Mouse (Mus musculus) erythroblast, embryonic 14.5 days (primary cell): Measurements from ENCODE around the gene Zfp719. TPM values are rescaled to one million over a fixed set of nuclear protein-coding genes. Genes with fewer than 3 reads are reported as not detected.

Source experiments
- H3K27me3 ChIP-seq: 2 replicates; pipeline ENCODE4 v1.6.1; 2012; ENCODE audit warnings: inconsistent platforms; ENCODE audit not compliant: control insufficient read depth
- H3K36me3 ChIP-seq: 2 replicates; pipeline ENCODE4 v1.6.1; 2012; ENCODE audit warnings: mild to moderate bottlenecking, inconsistent platforms; ENCODE audit not compliant: control insufficient read depth
- H3K4me1 ChIP-seq: 2 replicates; pipeline ENCODE4 v1.6.1; 2012; ENCODE audit warnings: inconsistent platforms; ENCODE audit not compliant: control insufficient read depth
- H3K4me3 ChIP-seq: replicated peaks from 2 replicates; pipeline ENCODE3; 2012; ENCODE audit warnings: moderate library complexity, mild to moderate bottlenecking, inconsistent platforms
- H3K9me3 ChIP-seq: 2 replicates; pipeline ENCODE4 v1.6.1; 2012; ENCODE audit warnings: low read length, inconsistent platforms, mixed read lengths; ENCODE audit not compliant: control insufficient read depth
- GATA1 ChIP-seq: IDR thresholded peaks from 2 replicates; pipeline ENCODE4 v1.6.1; 2012; ENCODE audit warnings: low read length, inconsistent platforms, mixed read lengths
- TAL1 ChIP-seq: IDR thresholded peaks from 3 replicates; pipeline ENCODE4 v1.6.1; 2012; ENCODE audit warnings: low read length, inconsistent platforms, mixed read lengths
- polyA plus RNA-seq: library from polyadenylated mRNA; stranded (reverse); fragments of >175 nt; gene quantifications from 2 replicates; pipeline ENCODE4 v1.2.3, GENCODE M21; 2012

The Zfp719 gene
- polyA plus RNA-seq, 1 experiment = not detected

DNA sequence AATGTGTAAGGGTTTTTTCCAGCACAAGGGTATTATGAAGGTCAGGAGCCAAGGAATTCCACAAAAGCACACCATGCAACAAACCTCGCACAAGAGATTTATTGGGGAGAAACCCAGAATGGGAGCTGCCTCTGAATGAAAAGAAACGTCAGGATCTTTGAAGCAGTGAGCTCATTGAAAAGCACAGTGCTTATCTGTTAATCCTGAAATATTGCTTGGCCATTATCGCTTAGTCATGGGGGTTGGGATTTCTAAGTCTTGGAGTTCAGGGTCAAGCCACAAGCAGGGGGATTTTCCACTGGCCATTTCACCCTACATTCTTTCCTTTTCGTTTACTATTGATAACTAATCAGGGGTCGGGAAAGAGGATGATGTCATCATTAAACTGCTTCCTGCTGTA is 22.5 kb downstream of the Zfp719 start:
- TF ChIP-seq GATA1 = no peak
- TF ChIP-seq TAL1 = no peak
- H3K4me1 ChIP-seq = no peaks in the 10 kb centered on the region
- H3K27me3 ChIP-seq = no peaks in the 10 kb centered on the region; the same call in 1 of the 2 replicates
- H3K4me3 ChIP-seq = no peak overlapping the region
- no peaks in the 10 kb centered on the region for H3K36me3 ChIP-seq
- no peaks in the 10 kb centered on the region for H3K9me3 ChIP-seq

DNA sequence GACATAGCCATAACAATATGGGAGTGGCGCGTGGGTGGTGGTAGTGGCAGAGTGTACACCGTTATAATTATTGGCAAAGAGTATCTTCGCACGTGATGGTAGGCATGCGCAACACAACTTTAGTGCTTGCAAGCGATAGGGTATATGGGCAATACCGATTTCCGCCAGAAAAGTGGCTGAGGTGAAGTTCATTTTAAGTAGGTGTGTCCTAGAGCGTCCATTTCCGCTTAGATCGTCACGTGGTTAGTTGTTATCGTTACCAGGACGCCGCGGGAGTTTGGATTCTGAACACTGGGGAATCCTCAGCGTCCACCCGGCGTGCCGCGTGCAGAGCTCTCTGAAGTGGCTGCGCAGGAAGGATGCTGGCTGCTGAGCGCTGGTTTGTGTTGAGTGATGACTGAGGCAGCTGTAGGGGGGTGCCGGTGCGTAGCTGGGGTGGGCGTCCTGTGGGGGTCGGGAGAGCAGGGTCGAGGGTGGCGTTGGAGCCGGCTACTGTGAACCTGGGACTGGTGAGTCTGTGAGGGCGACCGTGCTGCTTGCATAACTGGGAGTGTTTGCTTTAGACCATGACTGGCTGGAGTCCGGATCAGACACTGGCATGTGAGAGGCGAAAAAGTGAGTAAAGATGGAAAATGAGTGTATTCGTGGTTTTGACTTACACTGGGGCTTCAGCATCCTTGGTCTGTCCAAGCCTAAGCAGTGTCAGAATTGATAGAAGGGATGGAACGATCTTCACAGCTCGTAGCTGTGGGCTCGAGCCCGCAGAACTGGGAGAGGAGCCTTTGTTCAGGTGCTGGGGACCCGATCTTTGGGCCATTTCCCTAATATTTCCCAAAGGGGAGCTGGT is 27.7 kb downstream of the Zfp719 start, which contains the start of gene Zfp819:
TSS of gene Zfp819 (plus strand) at position 274 of the 847 bp plus-strand sequence.
- Histone ChIP-seq H3K9me3 (peaks cover 2% of the 10 kb centered on the region; the same call in 1 of the 2 replicates), H3K4me3 (no peak within 1 kb of the TSS), H3K36me3 (no peaks in the 10 kb centered on the region), H3K4me1 (no peaks in the 10 kb centered on the region), H3K27me3 (peaks cover 6% of the 10 kb centered on the region)
- TF ChIP-seq GATA1 = no peak
- TF ChIP-seq TAL1 = no peak

DNA sequence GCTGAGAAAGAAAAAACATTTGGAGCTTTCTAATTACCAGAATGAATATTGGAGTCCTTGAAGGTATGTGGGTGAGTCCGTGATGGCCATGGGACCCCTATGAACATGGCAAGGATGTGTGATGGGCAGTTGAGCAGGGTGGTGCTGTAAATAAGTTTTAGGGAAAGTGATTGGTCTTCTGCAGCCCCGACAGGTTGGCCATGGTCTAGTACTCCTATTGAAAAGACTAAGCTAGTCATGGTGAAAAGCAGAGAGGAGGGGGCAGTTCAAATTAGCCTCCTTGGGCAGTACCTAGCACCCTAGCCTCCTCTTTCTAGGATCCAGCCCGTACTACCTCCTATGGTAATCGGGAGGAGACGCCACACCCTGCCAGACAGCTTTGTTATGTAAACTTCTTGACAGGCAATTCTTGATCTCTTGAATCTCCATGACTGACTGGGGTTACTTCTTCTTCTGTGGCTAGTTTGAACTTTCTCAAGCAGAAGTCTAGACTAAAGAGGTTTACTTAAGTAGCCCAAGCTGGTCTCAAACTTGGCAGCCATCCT is 28.4 kb downstream of the Zfp719 start:
- Histone ChIP-seq H3K4me3 (no peak overlapping the region), H3K36me3 (no peaks in the 10 kb centered on the region), H3K27me3 (peaks cover 6% of the 10 kb centered on the region), H3K4me1 (no peaks in the 10 kb centered on the region), H3K9me3 (peaks cover 2% of the 10 kb centered on the region; the same call in 1 of the 2 replicates)
- TF ChIP-seq GATA1 = no peak
- TF ChIP-seq TAL1 = no peak

DNA sequence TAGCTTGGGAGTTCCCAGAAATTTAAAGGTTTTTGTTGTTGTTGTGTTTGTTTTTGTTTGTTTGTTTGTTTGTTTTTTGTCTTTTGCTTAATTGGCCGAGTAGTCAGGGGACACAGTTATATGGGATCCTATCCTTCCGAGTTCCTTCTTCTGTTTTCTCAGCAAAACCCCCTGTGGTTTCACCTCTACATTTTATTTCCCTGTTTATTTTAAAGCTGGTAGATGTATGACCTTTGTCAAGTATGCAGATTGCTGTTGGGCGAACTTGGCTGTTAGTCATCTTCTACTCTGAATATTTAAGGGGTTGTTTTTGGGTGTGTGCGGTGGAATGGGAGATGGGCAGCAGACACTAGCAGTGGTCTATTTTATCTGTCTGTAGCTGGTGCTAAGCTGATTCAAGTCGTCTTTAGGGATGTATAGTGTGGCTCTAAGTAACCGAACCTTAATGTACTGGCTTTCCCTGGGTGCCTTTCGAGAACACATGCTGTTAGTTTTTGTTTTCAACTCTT is 29.0 kb downstream of the Zfp719 start:
- TF ChIP-seq TAL1 (no peak), GATA1 (no peak)
- Histone ChIP-seq H3K4me1 (no peaks in the 10 kb centered on the region), H3K27me3 (peaks cover 6% of the 10 kb centered on the region)

DNA sequence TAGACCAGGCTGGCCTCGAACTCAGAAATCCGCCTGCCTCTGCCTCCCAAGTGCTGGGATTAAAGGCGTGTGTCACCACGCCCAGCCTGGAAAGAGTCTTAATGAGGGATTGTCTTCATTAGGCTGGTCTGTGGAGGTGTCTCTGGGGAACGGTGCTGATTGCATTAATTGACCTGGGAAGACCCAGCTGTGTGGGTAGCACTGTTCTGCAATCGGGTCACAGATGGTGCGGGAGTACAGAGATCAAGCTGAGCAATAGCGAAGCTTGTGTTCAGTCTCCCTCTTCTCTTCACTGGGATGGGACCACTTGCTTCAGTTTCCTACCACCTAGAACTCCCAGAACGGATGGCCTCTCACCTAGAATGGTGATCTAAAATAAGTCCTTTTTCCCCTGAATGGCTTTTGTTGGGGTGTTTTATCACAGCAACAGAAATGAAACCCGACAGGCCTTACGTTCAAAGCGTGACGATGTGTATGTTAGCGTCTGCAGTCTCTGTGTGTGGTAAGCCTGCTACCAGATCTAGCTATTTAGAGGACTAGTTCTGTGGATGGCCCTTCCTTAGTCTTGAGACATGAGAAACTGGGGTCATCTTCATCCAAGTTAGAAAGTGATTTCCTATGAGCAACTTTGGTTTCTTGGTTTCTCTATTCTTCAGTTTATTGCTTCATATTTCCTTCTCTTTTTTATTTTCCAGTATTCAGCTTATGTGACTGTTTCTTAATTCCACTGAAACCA is 34.6 kb downstream of the Zfp719 start:
- no peaks in the 10 kb centered on the region for H3K4me1 ChIP-seq
- H3K27me3 ChIP-seq = no peaks in the 10 kb centered on the region
- H3K36me3 ChIP-seq = no peaks in the 10 kb centered on the region
- H3K9me3 ChIP-seq = no peaks in the 10 kb centered on the region
- H3K4me3 ChIP-seq = no peak overlapping the region
- no peak for TF ChIP-seq TAL1
- TF ChIP-seq GATA1 = no peak

More for the DNA sequence above, 29.0 kb downstream of the Zfp719 start:
- Histone ChIP-seq H3K4me3 (no peak overlapping the region), H3K9me3 (peaks cover 2% of the 10 kb centered on the region; the same call in 1 of the 2 replicates), H3K36me3 (no peaks in the 10 kb centered on the region)

DNA sequence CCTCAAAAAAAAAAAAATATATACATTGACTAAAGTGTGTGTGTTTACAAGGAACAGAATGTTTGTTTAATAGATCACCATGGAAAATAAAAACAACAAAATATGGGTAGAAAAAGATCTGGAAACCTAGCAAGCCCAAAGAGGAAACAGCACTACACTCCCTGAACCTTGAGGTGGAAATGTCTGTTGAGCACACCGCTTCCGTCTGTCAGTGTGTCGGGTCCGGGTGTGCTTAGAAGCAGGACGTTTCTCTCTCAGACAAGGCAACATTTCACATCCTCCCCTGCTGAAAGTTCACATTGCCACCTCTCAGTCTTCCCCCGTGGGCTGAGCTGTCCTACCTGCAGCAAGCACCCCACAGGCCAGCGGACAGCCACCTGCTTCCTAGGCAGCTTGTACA is 43.5 kb downstream of the Zfp719 start:
- TF ChIP-seq GATA1 (no peak), TAL1 (no peak)
- Histone ChIP-seq H3K9me3 (no peaks in the 10 kb centered on the region), H3K36me3 (no peaks in the 10 kb centered on the region), H3K4me3 (no peak overlapping the region), H3K4me1 (no peaks in the 10 kb centered on the region), H3K27me3 (no peaks in the 10 kb centered on the region)

DNA sequence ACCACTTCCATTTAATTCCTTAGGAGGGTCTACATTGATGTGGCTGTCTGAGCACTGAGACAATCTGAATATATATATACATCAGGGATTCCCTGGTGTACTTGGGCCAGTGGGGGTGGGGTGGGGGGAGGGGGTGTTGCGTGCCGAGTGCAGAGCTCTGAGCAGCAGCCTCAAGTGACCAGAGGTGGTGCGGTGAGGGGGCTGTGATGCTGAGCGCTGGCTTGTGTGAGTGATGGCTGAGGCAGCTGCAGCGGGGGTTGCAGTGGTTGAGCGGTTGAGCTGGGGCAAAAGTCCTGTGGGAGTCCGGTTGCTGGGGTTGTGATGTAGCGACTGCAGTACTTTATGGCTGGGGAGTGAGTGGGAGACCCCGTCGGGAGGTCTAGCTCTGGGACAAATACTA is 44.4 kb downstream of the Zfp719 start:
- Histone ChIP-seq H3K27me3 (no peaks in the 10 kb centered on the region), H3K9me3 (no peaks in the 10 kb centered on the region), H3K4me3 (no peak overlapping the region), H3K4me1 (no peaks in the 10 kb centered on the region), H3K36me3 (no peaks in the 10 kb centered on the region)
- TF ChIP-seq TAL1 (no peak), GATA1 (no peak)

DNA sequence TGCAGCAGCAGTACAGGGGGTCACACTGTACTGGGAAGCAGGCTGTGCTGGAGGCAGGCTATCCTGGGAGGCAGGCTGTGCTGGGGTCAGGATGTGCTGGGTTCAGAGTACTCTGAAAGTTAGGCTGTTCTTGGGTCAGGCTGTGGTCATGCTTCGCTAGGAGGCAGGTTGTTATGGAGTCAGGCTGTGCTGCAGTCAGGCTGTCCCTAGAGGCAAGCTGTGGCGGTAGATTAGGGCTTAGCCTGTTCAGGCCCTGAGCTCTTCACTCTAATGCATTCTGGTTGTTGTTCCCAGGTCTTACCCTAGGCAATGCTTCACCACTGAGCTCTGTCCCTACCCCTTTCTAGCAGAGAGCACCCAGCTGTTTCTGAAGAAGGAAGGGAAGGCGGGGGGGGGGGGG is 45.7 kb downstream of the Zfp719 start:
- no peaks in the 10 kb centered on the region for H3K27me3 ChIP-seq
- no peak for TF ChIP-seq GATA1
- no peak for TF ChIP-seq TAL1
- no peaks in the 10 kb centered on the region for H3K4me1 ChIP-seq
- H3K9me3 ChIP-seq = no peaks in the 10 kb centered on the region
- no peaks in the 10 kb centered on the region for H3K36me3 ChIP-seq
- H3K4me3 ChIP-seq = no peak overlapping the region
